Mouse (Mus musculus): ENCODE results near the gene Cep78. TPM values are rescaled to one million over a fixed set of nuclear protein-coding genes. Genes with fewer than 3 reads are reported as not detected.

The Cep78 gene
- total RNA-seq (2023): 10 to 100 TPM; 17.9 to 20.5 TPM

GRCm38 (mm10) chr19:15984449-15985171 lies at the start of gene Cep78:
Gene Cep78, minus strand, starts transcription at chr19:15984989.

GRCm38 (mm10) chr19:15947237-15947636 lies 37.6 kb downstream of the Cep78 start, which contains the start of gene Psat1:
Gene Psat1, minus strand, starts transcription at chr19:15947337.

Other genes starting within 250 kb of the Cep78 start
- gene Psat1, start 37.7 kb downstream of the Cep78 start, total RNA-seq (2023): 10 to 100 TPM; 23.7 to 25.0 TPM
- gene Gnaq, start 147.8 kb upstream of the Cep78 start, total RNA-seq (2023): 10 to 100 TPM; 42.9 to 50.3 TPM

All from B cell, adult 67 days (primary cell).